Mouse (Mus musculus) midbrain, postnatal 0 days (tissue): ENCODE measurements around the gene Rnf31. TPM values are rescaled to one million over a fixed set of nuclear protein-coding genes. Genes with fewer than 3 reads are reported as not detected.

Experiments
- ATAC-seq: fragments of 200-750 bp; cut with Nextera tagmentation; 2 replicates; pipeline ENCODE4 v1.8.0; 2017; ENCODE audit warnings: moderate number of reproducible peaks, mild to moderate bottlenecking, moderate TSS enrichment, moderate library complexity; ENCODE audit not compliant: low FRiP score
- DNase-seq: peaks from one replicate; pipeline ENCODE4 v3.0.0-alpha.2; 2015; ENCODE audit warnings: low spot score
- H3K27ac ChIP-seq: fragments of 300-500 bp; sonication (generic); 2 replicates; pipeline ENCODE4 v1.5.1; 2014; ENCODE audit warnings: low read depth, mild to moderate bottlenecking, low read length, mixed read lengths
- H3K27me3 ChIP-seq: fragments of 300-500 bp; sonication (generic); 2 replicates; pipeline ENCODE4 v1.6.1; 2014; ENCODE audit warnings: low read length, control low read depth, mixed read lengths; ENCODE audit not compliant: insufficient read depth
- H3K36me3 ChIP-seq: fragments of 300-500 bp; sonication (generic); 2 replicates; pipeline ENCODE4 v1.6.1; 2014; ENCODE audit warnings: low read length, control low read depth, mixed read lengths; ENCODE audit not compliant: insufficient read depth
- H3K4me1 ChIP-seq: fragments of 300-500 bp; sonication (generic); 2 replicates; pipeline ENCODE4 v1.6.1; 2014; ENCODE audit warnings: mild to moderate bottlenecking, control low read depth, antibody characterized with exemption, low read length, mixed read lengths; ENCODE audit not compliant: insufficient read depth
- H3K4me2 ChIP-seq: fragments of 300-500 bp; sonication (generic); 2 replicates; pipeline ENCODE4 v1.6.1; 2014; ENCODE audit warnings: low read depth, mild to moderate bottlenecking, low read length, mixed read lengths; ENCODE audit not compliant: poor library complexity, severe bottlenecking
- H3K4me3 ChIP-seq: fragments of 300-500 bp; sonication (generic); 2 replicates; pipeline ENCODE4 v1.5.1; 2014; ENCODE audit warnings: low read depth, mild to moderate bottlenecking, low read length, moderate library complexity
- H3K9ac ChIP-seq: fragments of 300-500 bp; sonication (generic); replicated peaks from 2 replicates; pipeline ENCODE4 v1.6.1; 2014; ENCODE audit warnings: mild to moderate bottlenecking, low read length, moderate library complexity, mixed read lengths; ENCODE audit not compliant: poor library complexity, severe bottlenecking
- H3K9me3 ChIP-seq: fragments of 300-500 bp; sonication (generic); 2 replicates; pipeline ENCODE4 v1.6.1; 2016; ENCODE audit warnings: low read length, control low read depth
- CTCF ChIP-seq: IDR thresholded peaks from 2 replicates; pipeline ENCODE4 v1.5.1; 2016; ENCODE audit warnings: antibody characterized with exemption, mild to moderate bottlenecking
- WGBS: fragments of 180-500 bp; shearing (Covaris S2); extraction: QIAGEN DNeasy Blood & Tissue Kit; methylation state at CpG from one replicate; pipeline ENCODE4 v1.1.7; 2014; 5-methylcytosine and 5-hydroxymethylcytosine counted together
- polyA plus RNA-seq: library from polyadenylated mRNA; unstranded; fragments of >200 nt; fragmentation: Nextera tagmentation; extraction: Ambion mirVana; gene quantifications from 2 replicates; pipeline ENCODE4 v1.2.1, GENCODE M21; 2015
- total RNA-seq: library from RNA; depleted of rRNA; stranded (reverse); fragments of >200 nt; gene quantifications from 2 replicates; pipeline ENCODE4 v1.2.3, GENCODE M21; 2014

Rnf31 gene
- total and polyA plus RNA-seq, 2 experiments from 2014 or later, result 20.4 to 26.7 TPM

GRCm38 (mm10) chr14:55585566-55585960 lies 5.9 kb upstream of the Rnf31 start:
- ATAC-seq (no peak), DNase-seq (no peak)
- H3K27ac ChIP-seq, result no peak overlapping the region; the same call in 1 of the 2 replicates
- H3K36me3 ChIP-seq, result peaks cover 17% of the 10 kb centered on the region
- no peaks in the 10 kb centered on the region for H3K4me1 ChIP-seq
- peak overlapping the region; percentile 53 for H3K4me3 ChIP-seq
- H3K9ac ChIP-seq, result no peak overlapping the region
- 66% methylated on average over 6 of the region's 6 CpGs for WGBS
- no peak for TF ChIP-seq CTCF
- H3K4me2 ChIP-seq, result peak overlapping the region; percentile 80
- H3K9me3 ChIP-seq, result no peaks in the 10 kb centered on the region
- no peaks in the 10 kb centered on the region for H3K27me3 ChIP-seq

GRCm38 (mm10) chr14:55586149-55586548 lies 5.4 kb upstream of the Rnf31 start:
- Histone ChIP-seq H3K36me3 (peaks cover 13% of the 10 kb centered on the region), H3K27me3 (no peaks in the 10 kb centered on the region), H3K4me2 (no peak overlapping the region), H3K9me3 (no peaks in the 10 kb centered on the region), H3K9ac (no peak overlapping the region), H3K27ac (no peak overlapping the region), H3K4me1 (no peaks in the 10 kb centered on the region), H3K4me3 (no peak overlapping the region)
- DNase-seq (no peak), ATAC-seq (no peak)
- 91% methylated on average over 2 of the region's 2 CpGs for WGBS
- TF ChIP-seq CTCF, result peak; percentile 32

- ATAC-seq (no peak), DNase-seq (no peak)
- H3K27ac ChIP-seq, result no peak overlapping the region
- no peak overlapping the region for H3K4me3 ChIP-seq
- H3K9me3 ChIP-seq, result no peaks in the 10 kb centered on the region
- 90% methylated on average over 5 of the region's 5 CpGs for WGBS
- H3K36me3 ChIP-seq, result peaks cover 11% of the 10 kb centered on the region
- peaks cover 9% of the 10 kb centered on the region; the same call in 1 of the 2 replicates for H3K4me1 ChIP-seq
- H3K27me3 ChIP-seq, result no peaks in the 10 kb centered on the region
- no peak overlapping the region for H3K9ac ChIP-seq
- TF ChIP-seq CTCF, result no peak
- no peak overlapping the region for H3K4me2 ChIP-seq
Measured at GRCm38 (mm10) chr14:55589271-55589670, 2.2 kb upstream of the Rnf31 start.

- Histone ChIP-seq H3K4me1 (peaks cover 9% of the 10 kb centered on the region; the same call in 1 of the 2 replicates), H3K4me3 (peak overlapping the region; percentile 80), H3K36me3 (peaks cover 17% of the 10 kb centered on the region), H3K9me3 (no peaks in the 10 kb centered on the region), H3K27ac (0 out of 2 replicates have a peak overlapping the region, but pooled peaks have one; percentile 84), H3K9ac (peak overlapping the region; percentile 83), H3K27me3 (no peaks in the 10 kb centered on the region), H3K4me2 (peak overlapping the region; percentile 94)
- no peak for TF ChIP-seq CTCF
- ATAC-seq (no peak), DNase-seq (no peak)
- 89% methylated on average over 11 of the region's 11 CpGs for WGBS
Measured at GRCm38 (mm10) chr14:55589771-55590448, 1.6 kb upstream of the Rnf31 start.

GRCm38 (mm10) chr14:55590748-55591330 lies 669 bp upstream of the Rnf31 start, which contains the start of gene Psme2:
Psme2 (minus strand) TSS chr14:55591113.
- Histone ChIP-seq H3K4me3 (peak within 1 kb of the TSS; percentile 80), H3K36me3 (peaks cover 27% of the 10 kb centered on the region), H3K9me3 (no peaks in the 10 kb centered on the region), H3K4me1 (peaks cover 9% of the 10 kb centered on the region; the same call in 1 of the 2 replicates), H3K4me2 (peak within 1 kb of the TSS; percentile 94), H3K9ac (peak within 1 kb of the TSS; percentile 83), H3K27me3 (no peaks in the 10 kb centered on the region), H3K27ac (peak within 1 kb of the TSS; percentile 84)
- peak; percentile 98 for DNase-seq
- peak; percentile 94 for ATAC-seq
- peak; percentile 25; the same call in 1 of the 2 replicates for TF ChIP-seq CTCF
- WGBS, result 1% methylated on average over 22 of the region's 22 CpGs

- peak overlapping the region; percentile 84 for H3K27ac ChIP-seq
- DNase-seq (no peak), ATAC-seq (no peak)
- H3K4me1 ChIP-seq, result peaks cover 9% of the 10 kb centered on the region; the same call in 1 of the 2 replicates
- peak overlapping the region; percentile 83 for H3K9ac ChIP-seq
- no peaks in the 10 kb centered on the region for H3K27me3 ChIP-seq
- no peaks in the 10 kb centered on the region for H3K9me3 ChIP-seq
- peak overlapping the region; percentile 80 for H3K4me3 ChIP-seq
- H3K36me3 ChIP-seq, result peaks cover 40% of the 10 kb centered on the region
- peak overlapping the region; percentile 94 for H3K4me2 ChIP-seq
- TF ChIP-seq CTCF, result no peak
- WGBS, result 7% methylated on average over 16 of the region's 16 CpGs
Measured at GRCm38 (mm10) chr14:55592226-55592625, 718 bp downstream of the Rnf31 start.
